Mouse (Mus musculus) left cerebral cortex, postnatal 25 days (tissue): Measurements from ENCODE around the gene Nbdy. TPM values are rescaled to one million over a fixed set of nuclear protein-coding genes. Genes with fewer than 3 reads are reported as not detected.

Source experiments
- DNase-seq, 2 experiments: peaks; one replicate each; pipeline ENCODE4 v3.0.0; 2022; ENCODE audit warnings: low spot score in 2 of 2, mixed read lengths in 1 of 2
- intact Hi-C: fragments of 180-260 bp; cut with DNase I; formaldehyde crosslinking; loops from one replicate; pipeline ENCODE4 v1.15.1; 2025
- total RNA-seq, 2 experiments: library from RNA; stranded (reverse); gene quantifications; 2 replicates each; pipeline ENCODE4 v1.2.3; 2021

The Nbdy gene
- 10 to 100 TPM; 47.3 to 56.7 TPM for total RNA-seq

- intact Hi-C loops = loop anchor here (1.0 kb wide), 1 partner anchor 224 kb away; no protein-coding TSS in a partner anchor
- peak; percentile 41 to 64 for DNase-seq
Measured at GRCm38 (mm10) chrX:153723110-153723916, at the start of gene Nbdy. TSS of gene Nbdy (plus strand) at chrX:153723590.

- no peak for DNase-seq
- intact Hi-C loops = no loop called here
Measured at GRCm38 (mm10) chrX:153695782-153696395, 27.5 kb upstream of the Nbdy start, which contains the start of gene Kctd12b. TSS of gene Kctd12b (minus strand) at chrX:153696391.

DNA sequence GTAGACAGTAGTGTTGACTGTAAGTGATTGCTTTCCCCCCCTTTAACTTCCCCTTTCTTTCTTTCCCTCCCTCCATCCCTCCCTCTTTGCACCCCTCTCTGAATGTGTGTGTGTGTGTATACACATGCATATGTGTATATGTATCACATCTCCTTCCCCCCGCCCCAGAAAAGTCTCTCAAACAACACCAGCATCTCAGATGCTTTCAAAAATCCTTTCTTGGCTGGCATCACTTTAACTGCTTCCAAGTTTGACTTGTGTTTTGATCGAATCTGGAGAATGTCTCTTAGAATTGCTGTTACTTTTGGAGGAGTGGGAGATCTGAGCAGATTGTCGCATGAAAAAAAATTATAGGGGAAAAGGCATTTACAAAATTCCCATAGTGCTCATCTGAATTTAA is 22.9 kb upstream of the Nbdy start:
- peak in 1 of 2 experiments; percentile 1 for DNase-seq

GRCm38 (mm10) chrX:153707735-153708134 is 15.7 kb upstream of the Nbdy start:
- DNase-seq = no peak
- intact Hi-C loops = loop anchor here (2.0 to 5.0 kb wide), 2 partner anchors 71 to 320 kb away; no protein-coding TSS in a partner anchor

More for the DNA sequence above, 22.9 kb upstream of the Nbdy start:
- intact Hi-C loops = no loop called here

DNA sequence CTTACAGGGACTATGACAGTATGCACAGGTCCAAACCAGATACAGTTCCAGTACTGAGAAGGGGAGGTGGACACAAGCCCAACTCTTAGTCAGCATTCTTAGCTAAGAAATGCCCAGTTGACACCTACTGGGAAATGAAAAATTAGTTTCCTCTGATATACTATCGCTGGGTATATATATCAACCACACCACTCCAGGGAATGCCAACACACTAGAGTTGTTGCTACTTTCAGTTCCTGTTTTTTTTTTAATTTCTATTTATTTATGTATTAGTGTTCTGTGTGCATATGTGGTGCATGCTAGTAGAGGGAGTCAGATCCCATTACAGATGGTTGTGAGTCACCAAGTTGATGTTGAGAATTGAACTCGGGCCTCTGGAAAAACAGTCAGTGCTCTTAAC is 6.7 kb upstream of the Nbdy start:
- no peak for DNase-seq
- intact Hi-C loops = no loop called here

GRCm38 (mm10) chrX:153719602-153720001 is 3.8 kb upstream of the Nbdy start:
- intact Hi-C loops = no loop called here
- DNase-seq = no peak

- no peak for DNase-seq
- intact Hi-C loops = no loop called here
Measured at GRCm38 (mm10) chrX:153724400-153724799, 1.0 kb downstream of the Nbdy start.

DNA sequence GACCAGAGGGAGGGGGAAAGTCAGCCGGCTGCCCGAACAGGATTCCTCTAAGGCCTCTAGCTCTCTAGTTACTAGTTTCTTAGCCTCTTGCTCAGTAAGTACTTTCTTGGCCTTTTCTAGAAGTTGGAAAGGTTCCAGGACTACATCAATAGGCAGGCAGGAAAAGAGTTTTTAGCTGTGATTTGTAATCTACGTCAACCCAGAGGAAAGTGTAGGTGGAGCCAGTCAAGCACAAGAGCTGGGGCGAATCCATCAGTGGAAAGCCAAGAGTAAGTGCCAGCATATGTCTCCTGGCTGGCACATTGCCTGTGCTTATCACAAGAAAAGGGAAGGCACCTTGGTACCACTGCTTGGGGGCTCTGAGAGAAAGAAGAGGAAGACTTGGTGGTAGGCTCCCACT is 12.3 kb downstream of the Nbdy start:
- DNase-seq = peak in 1 of 2 experiments; percentile 50
- intact Hi-C loops = no loop called here

- DNase-seq = peak in 1 of 2 experiments; percentile 32
- intact Hi-C loops = no loop called here
Measured at GRCm38 (mm10) chrX:153742493-153742892, 19.1 kb downstream of the Nbdy start.

DNA sequence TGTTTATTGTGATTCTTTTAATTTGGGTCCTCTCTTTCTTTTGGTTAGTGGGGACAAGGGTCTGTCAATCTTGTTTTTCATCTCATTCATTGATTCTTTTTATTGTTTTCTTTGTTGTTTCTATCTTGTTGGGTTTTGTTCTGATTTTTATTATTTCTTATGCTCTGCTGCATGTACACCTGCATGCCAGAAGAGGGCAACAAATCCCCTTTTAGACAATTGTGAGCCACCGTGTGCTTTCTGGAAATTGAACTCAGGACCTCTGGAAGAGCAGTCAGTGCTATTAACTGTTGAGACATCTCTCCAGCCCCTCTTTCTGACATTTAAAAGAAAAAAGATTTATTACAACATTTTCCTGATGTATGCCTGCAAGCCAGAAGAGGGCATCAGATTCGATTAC is 25.8 kb downstream of the Nbdy start:
- intact Hi-C loops = no loop called here
- DNase-seq = no peak

Other genes with a start within 250 kb of the Nbdy start
- gene Ubqln2, start 225.4 kb upstream of the Nbdy start, total RNA-seq = 100 to 1,000 TPM; 218 to 226 TPM
- gene Cypt3, start 165.0 kb upstream of the Nbdy start, total RNA-seq = not detected
- gene Kctd12b, start 27.2 kb upstream of the Nbdy start, total RNA-seq = 1 to 10 TPM; 2.7 to 3.4 TPM
- 1 to 10 TPM; 7.0 to 8.4 TPM for gene Spin2c, start 108.6 kb downstream of the Nbdy start, total RNA-seq